Mouse (Mus musculus) stomach, postnatal 0 days (tissue): ENCODE results near the gene Barx1. TPM values are rescaled to one million over a fixed set of nuclear protein-coding genes. Genes with fewer than 3 reads are reported as not detected.

ENCODE experiments used
- ATAC-seq: fragments of 200-750 bp; cut with Nextera tagmentation; 2 replicates; pipeline ENCODE4 v1.8.0; 2017; ENCODE audit not compliant: low FRiP score, low TSS enrichment
- DNase-seq: peaks from one replicate; pipeline ENCODE4 v3.0.0-alpha.2; 2016; ENCODE audit warnings: low spot score
- H3K27ac ChIP-seq: fragments of 300-500 bp; sonication (generic); replicated peaks from 2 replicates; pipeline ENCODE4 v1.5.1; 2014; ENCODE audit warnings: mild to moderate bottlenecking, control low read depth
- H3K27me3 ChIP-seq: fragments of 300-500 bp; sonication (generic); 2 replicates; pipeline ENCODE4 v1.6.1; 2014; ENCODE audit warnings: low read length; ENCODE audit not compliant: control insufficient read depth, insufficient read depth
- H3K36me3 ChIP-seq: fragments of 300-500 bp; sonication (generic); 2 replicates; pipeline ENCODE4 v1.6.1; 2014; ENCODE audit warnings: low read length, mixed read lengths; ENCODE audit not compliant: control insufficient read depth, insufficient read depth
- H3K4me1 ChIP-seq: fragments of 300-500 bp; sonication (generic); replicated peaks from 2 replicates; pipeline ENCODE4 v1.6.1; 2014; ENCODE audit warnings: antibody characterized with exemption; ENCODE audit not compliant: control insufficient read depth, insufficient read depth
- H3K4me2 ChIP-seq: fragments of 300-500 bp; sonication (generic); replicated peaks from 2 replicates; pipeline ENCODE4 v1.6.1; 2014; ENCODE audit warnings: low read depth, mild to moderate bottlenecking, control low read depth, moderate library complexity
- H3K4me3 ChIP-seq: fragments of 300-500 bp; sonication (generic); 2 replicates; pipeline ENCODE4 v1.5.1; 2014; ENCODE audit warnings: low read depth, low read length, control low read depth
- H3K9ac ChIP-seq: fragments of 300-500 bp; sonication (generic); 2 replicates; pipeline ENCODE4 v1.6.1; 2014; ENCODE audit warnings: mild to moderate bottlenecking, low read length, control low read depth, mixed read lengths
- H3K9me3 ChIP-seq: fragments of 300-500 bp; sonication (generic); 2 replicates; pipeline ENCODE4 v1.6.1; 2016; ENCODE audit warnings: low read length; ENCODE audit not compliant: control insufficient read depth
- CTCF ChIP-seq: IDR thresholded peaks from 2 replicates; pipeline ENCODE4 v1.5.1; 2016; ENCODE audit warnings: antibody characterized with exemption, low read depth, mild to moderate bottlenecking, moderate library complexity
- EP300 ChIP-seq: optimal IDR thresholded peaks from 2 replicates; pipeline ENCODE3; 2016; ENCODE audit warnings: antibody characterized with exemption
- WGBS: fragments of 180-500 bp; shearing (Covaris S2); extraction: QIAGEN DNeasy Blood & Tissue Kit; methylation state at CpG from one replicate; pipeline ENCODE4 v1.1.7; 2014; 5-methylcytosine and 5-hydroxymethylcytosine counted together
- polyA plus RNA-seq: library from polyadenylated mRNA; unstranded; fragments of >200 nt; fragmentation: Nextera tagmentation; extraction: Ambion mirVana; gene quantifications from 2 replicates; pipeline ENCODE4 v1.2.1, GENCODE M21; 2015

Barx1 gene
- polyA plus RNA-seq, 1 experiment from 2014 or later, result 164 TPM

DNA sequence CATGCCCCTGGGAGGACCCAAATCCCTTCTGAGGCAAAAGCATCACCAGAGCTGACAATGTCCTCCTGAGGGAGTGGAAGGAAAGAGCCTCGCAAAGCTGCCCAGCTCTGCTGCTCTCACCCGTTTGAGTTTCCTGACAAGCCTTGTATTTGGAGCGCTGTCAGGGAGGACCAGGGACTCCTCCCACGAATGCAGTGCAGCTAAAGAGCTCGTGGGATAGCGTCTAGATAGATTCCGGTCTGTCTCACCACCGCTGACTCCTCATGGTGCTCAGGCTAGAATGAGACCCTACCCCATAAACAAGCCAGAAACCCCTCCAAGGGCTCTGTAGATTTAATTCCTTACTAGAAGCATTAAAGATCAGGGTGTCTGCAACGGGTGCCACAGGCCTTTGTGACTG lies 5.0 kb upstream of the Barx1 start:
- H3K4me3 ChIP-seq, result no peak overlapping the region
- H3K27ac ChIP-seq, result peak overlapping the region; percentile 89; the same call in 1 of the 2 replicates
- no peaks in the 10 kb centered on the region for H3K9me3 ChIP-seq
- no peaks in the 10 kb centered on the region for H3K36me3 ChIP-seq
- H3K27me3 ChIP-seq, result peaks cover 3% of the 10 kb centered on the region; the same call in 1 of the 2 replicates
- ATAC-seq (no peak), DNase-seq (no peak)
- H3K9ac ChIP-seq, result no peak overlapping the region; the same call in 1 of the 2 replicates
- 5% methylated on average over 9 of the region's 9 CpGs for WGBS
- TF ChIP-seq CTCF (no peak), EP300 (no peak)
- H3K4me1 ChIP-seq, result peaks cover 2% of the 10 kb centered on the region; the same call in 1 of the 2 replicates
- peak overlapping the region; percentile 67 for H3K4me2 ChIP-seq

GRCm38 (mm10) chr13:48658588-48659253 lies 4.1 kb upstream of the Barx1 start:
- peak overlapping the region; percentile 67 for H3K4me2 ChIP-seq
- H3K36me3 ChIP-seq, result no peaks in the 10 kb centered on the region
- peaks cover 2% of the 10 kb centered on the region; the same call in 1 of the 2 replicates for H3K4me1 ChIP-seq
- H3K9me3 ChIP-seq, result no peaks in the 10 kb centered on the region
- TF ChIP-seq EP300, result no peak
- no peak for TF ChIP-seq CTCF
- ATAC-seq (no peak), DNase-seq (no peak)
- H3K27me3 ChIP-seq, result peaks cover 3% of the 10 kb centered on the region; the same call in 1 of the 2 replicates
- H3K4me3 ChIP-seq, result peak overlapping the region; percentile 42
- peak overlapping the region; percentile 73 for H3K9ac ChIP-seq
- H3K27ac ChIP-seq, result peak overlapping the region; percentile 89
- 4% methylated on average over 33 of the region's 33 CpGs for WGBS

- Histone ChIP-seq H3K4me1 (peaks cover 2% of the 10 kb centered on the region; the same call in 1 of the 2 replicates), H3K36me3 (no peaks in the 10 kb centered on the region), H3K27ac (peak overlapping the region; percentile 89), H3K9ac (peak overlapping the region; percentile 73), H3K9me3 (no peaks in the 10 kb centered on the region), H3K27me3 (peaks cover 3% of the 10 kb centered on the region; the same call in 1 of the 2 replicates), H3K4me2 (peak overlapping the region; percentile 67), H3K4me3 (peak overlapping the region; percentile 42)
- DNase-seq (peak; percentile 44), ATAC-seq (peak; percentile 11; the same call in 1 of the 2 replicates)
- TF ChIP-seq EP300 (no peak), CTCF (peak; percentile 39; the same call in 1 of the 2 replicates)
- WGBS, result 6% methylated on average over 38 of the region's 38 CpGs
Measured at GRCm38 (mm10) chr13:48659254-48660220, 3.3 kb upstream of the Barx1 start.

DNA sequence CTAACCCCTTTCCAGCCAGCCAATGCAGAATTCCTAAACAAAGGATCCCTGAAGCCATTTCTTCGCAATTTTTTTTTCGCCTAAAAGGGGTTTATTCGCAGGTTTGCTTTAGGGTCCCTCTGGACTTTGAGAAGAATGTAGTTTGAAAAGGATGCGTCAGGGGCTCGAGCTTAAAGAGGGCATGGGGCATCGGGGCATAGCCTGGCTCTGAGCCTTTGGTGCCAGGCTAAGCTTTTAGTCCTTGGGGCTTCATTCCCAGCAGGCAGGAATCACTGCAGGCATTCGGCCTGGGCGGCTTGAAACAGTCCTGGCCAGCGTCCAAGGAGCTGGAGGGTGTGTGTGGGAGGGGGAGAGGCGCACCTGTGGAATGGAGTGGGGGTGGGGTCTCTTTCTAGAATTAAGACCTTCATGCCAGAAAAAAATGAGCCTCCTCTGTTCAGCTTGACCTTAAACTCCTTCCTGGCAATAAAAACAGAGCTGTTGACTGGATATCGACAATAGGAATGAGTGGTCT lies 2.5 kb upstream of the Barx1 start:
- no peaks in the 10 kb centered on the region for H3K9me3 ChIP-seq
- peak overlapping the region; percentile 89 for H3K27ac ChIP-seq
- TF ChIP-seq EP300 (no peak), CTCF (no peak)
- H3K9ac ChIP-seq, result peak overlapping the region; percentile 73
- peak; percentile 50 for DNase-seq
- H3K4me3 ChIP-seq, result peak overlapping the region; percentile 42
- ATAC-seq, result no peak
- peak overlapping the region; percentile 67 for H3K4me2 ChIP-seq
- peaks cover 3% of the 10 kb centered on the region; the same call in 1 of the 2 replicates for H3K27me3 ChIP-seq
- WGBS, result 7% methylated on average over 11 of the region's 11 CpGs
- peaks cover 2% of the 10 kb centered on the region; the same call in 1 of the 2 replicates for H3K4me1 ChIP-seq
- H3K36me3 ChIP-seq, result no peaks in the 10 kb centered on the region

DNA sequence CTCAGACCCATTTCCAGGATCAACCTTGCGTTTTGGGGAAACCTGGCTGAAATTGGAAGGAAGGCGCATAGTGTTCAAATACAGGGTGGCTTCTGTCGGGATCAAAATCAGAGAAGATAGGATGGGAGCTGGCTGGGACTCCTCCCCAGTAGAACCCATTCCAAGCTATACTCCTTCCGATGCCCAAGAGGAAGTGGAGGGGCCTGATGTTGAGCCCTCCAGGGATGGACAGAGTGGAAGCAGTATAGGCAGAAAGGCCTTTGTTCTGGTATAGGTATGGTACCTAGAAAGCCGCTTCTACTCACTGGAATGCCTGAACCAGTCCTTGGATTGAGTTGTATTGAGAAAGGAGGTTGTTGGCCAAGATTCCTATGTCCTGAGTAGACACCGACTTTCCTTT lies 2.1 kb upstream of the Barx1 start:
- peak overlapping the region; percentile 89 for H3K27ac ChIP-seq
- ATAC-seq, result no peak
- H3K9me3 ChIP-seq, result no peaks in the 10 kb centered on the region
- WGBS, result 22% methylated on average over 6 of the region's 6 CpGs
- 0 out of 2 replicates have a peak overlapping the region, but pooled peaks have one; percentile 0 for H3K9ac ChIP-seq
- H3K4me1 ChIP-seq, result peaks cover 2% of the 10 kb centered on the region; the same call in 1 of the 2 replicates
- peaks cover 3% of the 10 kb centered on the region; the same call in 1 of the 2 replicates for H3K27me3 ChIP-seq
- peak overlapping the region; percentile 74; the same call in 1 of the 2 replicates for H3K4me3 ChIP-seq
- peak overlapping the region; percentile 67 for H3K4me2 ChIP-seq
- no peaks in the 10 kb centered on the region for H3K36me3 ChIP-seq
- DNase-seq, result no peak
- TF ChIP-seq CTCF (no peak), EP300 (no peak)
